Mouse (Mus musculus) activated CD4-positive, CD25-positive, alpha-beta regulatory T cell, adult 4 months (primary cell): ENCODE data around the gene Plekha6. TPM values are rescaled to one million over a fixed set of nuclear protein-coding genes. Genes with fewer than 3 reads are reported as not detected.

Source experiments
- ATAC-seq: one replicate; pipeline ENCODE4 v1.8.0; 2017
- polyA plus RNA-seq, 2 experiments: library from polyadenylated mRNA; unstranded; fragments of 100-300 nt; shearing (Covaris generic); gene quantifications; one replicate each; pipeline ENCODE4 v1.2.1; 2017

Gene Plekha6
- polyA plus RNA-seq, 2 experiments from 2014 or later = 0.06 TPM; not detected in 1

- ATAC-seq = no peak
Observed at GRCm38 (mm10) chr1:133279632-133280093, 115.7 kb downstream of the Plekha6 start.

- no peak for ATAC-seq
Observed at GRCm38 (mm10) chr1:133280537-133280936, 116.5 kb downstream of the Plekha6 start.

GRCm38 (mm10) chr1:133285907-133286306 is 121.9 kb downstream of the Plekha6 start:
- ATAC-seq = no peak

GRCm38 (mm10) chr1:133287051-133287450 is 123.0 kb downstream of the Plekha6 start:
- no peak for ATAC-seq

GRCm38 (mm10) chr1:133287880-133288279 is 123.9 kb downstream of the Plekha6 start:
- no peak for ATAC-seq

GRCm38 (mm10) chr1:133291888-133292287 is 127.9 kb downstream of the Plekha6 start:
- no peak for ATAC-seq

- ATAC-seq = no peak
Observed at GRCm38 (mm10) chr1:133292608-133293007, 128.6 kb downstream of the Plekha6 start.

GRCm38 (mm10) chr1:133296376-133296775 is 132.4 kb downstream of the Plekha6 start:
- no peak for ATAC-seq

GRCm38 (mm10) chr1:133298816-133299215 is 134.8 kb downstream of the Plekha6 start:
- no peak for ATAC-seq

GRCm38 (mm10) chr1:133302540-133302939 is 138.5 kb downstream of the Plekha6 start:
- ATAC-seq = no peak

GRCm38 (mm10) chr1:133306842-133307241 is 142.8 kb downstream of the Plekha6 start:
- no peak for ATAC-seq

- ATAC-seq = no peak
Observed at GRCm38 (mm10) chr1:133307318-133307717, 143.3 kb downstream of the Plekha6 start.

GRCm38 (mm10) chr1:133309652-133310267 is 145.8 kb downstream of the Plekha6 start, which contains the start of gene Golt1a:
TSS of gene Golt1a (plus strand) at chr1:133309800.
- no peak for ATAC-seq

- no peak for ATAC-seq
Observed at GRCm38 (mm10) chr1:133311240-133311639, 147.2 kb downstream of the Plekha6 start.

- no peak for ATAC-seq
Observed at GRCm38 (mm10) chr1:133311946-133312345, 147.9 kb downstream of the Plekha6 start.

- no peak for ATAC-seq
Observed at GRCm38 (mm10) chr1:133314364-133314763, 150.4 kb downstream of the Plekha6 start.

GRCm38 (mm10) chr1:133315775-133316174 is 151.8 kb downstream of the Plekha6 start:
- ATAC-seq = no peak

GRCm38 (mm10) chr1:133316577-133316976 is 152.6 kb downstream of the Plekha6 start:
- no peak for ATAC-seq

- no peak for ATAC-seq
Observed at GRCm38 (mm10) chr1:133317149-133317548, 153.1 kb downstream of the Plekha6 start.

- ATAC-seq = no peak
Observed at GRCm38 (mm10) chr1:133321267-133321925, 157.4 kb downstream of the Plekha6 start, which contains the start of gene Kiss1. TSS of gene Kiss1 (plus strand) at chr1:133321875.

- no peak for ATAC-seq
Observed at GRCm38 (mm10) chr1:133323333-133323732, 159.3 kb downstream of the Plekha6 start.

- ATAC-seq = no peak
Observed at GRCm38 (mm10) chr1:133325951-133326350, 161.9 kb downstream of the Plekha6 start.

- ATAC-seq = no peak
Observed at GRCm38 (mm10) chr1:133327094-133327493, 163.1 kb downstream of the Plekha6 start.

- no peak for ATAC-seq
Observed at GRCm38 (mm10) chr1:133328299-133328795, 164.3 kb downstream of the Plekha6 start.
